Mouse (Mus musculus): ENCODE results near the gene Tnfrsf1a.

Tnfrsf1a gene

GRCm38 (mm10) chr6:125389853-125390252 lies 40.7 kb downstream of the Tnfrsf1a start:
- no peak for DNase-seq

DNA sequence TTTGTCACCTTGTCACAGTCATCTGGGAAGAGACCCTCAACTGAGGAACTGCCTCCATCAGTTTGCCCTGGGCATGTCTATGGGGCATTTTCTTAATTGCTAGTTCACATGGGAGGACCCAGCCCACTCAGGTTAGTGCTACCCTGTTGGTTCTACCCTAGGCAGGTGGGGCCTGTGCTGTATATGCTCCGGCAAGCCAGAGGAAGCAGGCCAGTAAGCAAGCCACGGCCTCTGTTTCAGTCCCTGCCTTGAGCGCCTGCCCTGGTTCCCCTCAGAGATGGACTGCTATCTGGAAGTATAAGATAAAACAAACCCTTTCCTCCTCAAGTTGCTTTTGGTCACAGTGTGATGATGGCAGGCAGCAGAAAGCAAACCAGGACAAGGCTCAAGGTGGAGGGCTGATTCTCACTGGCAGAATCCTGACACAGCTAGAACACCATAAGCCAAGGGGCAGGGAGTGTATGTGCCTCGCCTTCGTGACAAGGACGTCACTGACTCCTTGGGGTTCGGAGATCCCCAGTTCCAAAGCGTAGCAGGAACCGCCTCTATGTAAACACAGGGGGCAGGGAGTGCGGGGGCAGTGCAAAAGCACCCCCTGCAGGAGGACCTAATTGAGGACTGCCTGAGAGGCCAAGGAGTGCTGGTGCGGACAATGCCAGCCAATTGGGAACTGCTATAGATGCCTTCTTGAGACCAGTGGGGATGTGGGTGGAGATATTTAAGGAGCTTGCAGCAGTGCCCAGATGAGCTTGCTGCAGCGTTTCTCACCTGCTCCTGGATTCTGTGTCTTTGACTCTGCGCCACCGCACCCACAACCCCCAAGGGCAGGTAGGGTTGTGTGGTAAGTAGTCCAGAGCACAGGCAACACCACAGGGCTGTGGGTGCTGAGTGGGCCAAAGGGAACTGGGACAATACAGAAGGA lies 56.6 kb downstream of the Tnfrsf1a start:
- no peak for DNase-seq

GRCm38 (mm10) chr6:125407224-125407623 lies 58.1 kb downstream of the Tnfrsf1a start:
- no peak for DNase-seq

- no peak for DNase-seq
Measured at GRCm38 (mm10) chr6:125407657-125408056, 58.5 kb downstream of the Tnfrsf1a start.

DNA sequence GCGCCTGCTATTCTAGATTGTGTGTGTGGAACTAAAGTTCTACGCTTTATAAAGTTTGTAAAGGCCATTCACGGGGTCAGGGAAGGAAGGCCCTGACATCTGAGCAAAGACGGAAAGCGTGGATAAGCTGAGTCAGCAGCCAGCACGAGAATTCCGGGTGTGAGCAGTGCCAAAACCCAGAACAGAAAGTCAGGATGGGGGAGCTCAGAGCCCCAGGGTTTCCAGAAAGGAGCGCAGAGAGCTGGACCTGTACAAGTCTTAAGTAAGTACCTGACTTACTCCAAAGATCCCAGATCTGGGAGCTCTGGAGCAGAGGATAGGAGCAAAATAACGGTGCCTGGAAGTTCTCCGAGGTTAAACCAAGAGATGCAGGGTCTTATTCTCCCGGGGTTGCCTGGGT lies 61.4 kb downstream of the Tnfrsf1a start:
- DNase-seq: no peak

GRCm38 (mm10) chr6:125410995-125411547 lies 61.9 kb downstream of the Tnfrsf1a start:
- no peak for DNase-seq

DNA sequence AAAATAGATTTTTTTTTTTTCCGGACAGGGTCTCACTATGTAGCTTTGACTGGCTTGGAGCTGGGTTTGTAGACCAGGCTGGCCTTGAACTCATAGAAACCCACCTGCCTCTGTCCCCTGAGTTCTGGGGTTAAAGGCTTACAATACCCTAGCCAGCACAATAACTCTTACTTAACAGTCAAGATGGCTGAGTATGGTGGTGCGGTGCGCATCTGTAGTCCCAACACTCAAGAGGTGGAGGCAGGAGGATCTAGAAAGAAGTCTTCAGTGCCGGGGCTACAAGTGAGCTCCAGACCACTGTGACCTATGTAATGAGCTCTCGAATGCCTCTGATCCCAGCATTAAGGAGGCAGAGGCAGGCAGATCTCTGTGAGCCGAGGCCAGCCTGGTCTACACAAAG lies 62.5 kb downstream of the Tnfrsf1a start:
- DNase-seq: no peak

Measured in cerebellum, adult 9-11 months (tissue).